Comparison of ENCODE assay signal across 26 mouse cellular contexts in the genomic region with DNA sequence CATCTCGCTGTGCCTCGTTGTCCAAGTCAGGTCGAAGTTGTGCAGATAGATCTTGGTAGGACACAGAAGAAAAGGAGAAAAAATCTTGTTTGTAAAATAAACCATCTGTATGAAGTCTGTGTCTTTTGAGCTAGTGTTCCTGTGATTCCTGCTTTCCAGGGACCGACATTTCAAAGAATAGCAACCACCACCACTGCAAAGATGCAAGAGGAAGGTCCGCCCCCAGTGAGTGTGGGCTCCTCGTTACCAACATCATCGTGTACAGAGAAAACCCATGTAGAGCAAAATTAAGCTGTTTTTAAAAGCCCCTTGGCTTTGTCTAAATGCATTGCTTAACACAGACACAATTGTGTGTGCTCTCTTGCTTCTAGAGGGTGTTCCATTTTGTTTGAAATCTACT.
"Had no signal": no experiment of that assay in that cellular context is flagged by ENCODE, and none has a peak within 500 bp of the region (broad histone marks: within the 10 kb centered on the region; RNA-seq: fewer than 3 reads in every experiment).

No protein-coding gene starts in this region.

- H3K4me3 ChIP-seq: gastrocnemius, adult 2 months; heart, adult 2 months; heart, embryonic 13.5 days; heart, embryonic 15.5 days; hindbrain, embryonic 13.5 days; hindbrain, embryonic 15.5 days; kidney, embryonic 15.5 days; limb, embryonic 13.5 days; limb, embryonic 15.5 days; liver, embryonic 13.5 days had no signal

- ATAC-seq: hindbrain, postnatal 0 days; intestine, embryonic 16.5 days had no signal

- H3K27ac ChIP-seq: gastrocnemius, adult 2 months; heart, adult 2 months; heart, embryonic 13.5 days; heart, embryonic 15.5 days; hindbrain, embryonic 13.5 days; hindbrain, embryonic 15.5 days; hindbrain, postnatal 0 days; kidney, embryonic 15.5 days; kidney, postnatal 0 days; limb, embryonic 13.5 days; limb, embryonic 15.5 days; liver, embryonic 13.5 days had no signal

- DNase-seq: gastrocnemius, adult 2 months; gastrocnemius, postnatal 10 days; gastrocnemius, postnatal 36 days; heart, adult 11 months; heart, adult 2 months; heart, postnatal 14 days; heart, postnatal 36 days; kidney, adult 11 months; kidney, adult 2 months; kidney, adult 9 months; kidney, postnatal 14 days; kidney, postnatal 36 days; layer of hippocampus, adult 9-11 months; layer of hippocampus, postnatal 36 days; left cerebral cortex, postnatal 4 days; liver, embryonic 13.5 days had no signal
